Mouse (Mus musculus) intestine, embryonic 14.5 days (tissue): ENCODE results near the gene Snapc4. TPM values are rescaled to one million over a fixed set of nuclear protein-coding genes. Genes with fewer than 3 reads are reported as not detected.
A peak's percentile ranks its signal among the peaks of the same experiment; 100 is the strongest.

Experiments used
- ATAC-seq: fragments of 200-750 bp; cut with Nextera tagmentation; replicated peaks from 2 replicates; pipeline ENCODE4 v1.8.0; 2017; ENCODE audit warnings: low read depth, moderate number of reproducible peaks, moderate TSS enrichment, moderate library complexity; ENCODE audit not compliant: low FRiP score, low TSS enrichment
- DNase-seq: peaks from one replicate; pipeline ENCODE4 v3.0.0-alpha.2; 2018; ENCODE audit warnings: low spot score
- H3K27ac ChIP-seq: fragments of 300-500 bp; sonication (generic); 2 replicates; pipeline ENCODE4 v1.5.1; 2014; ENCODE audit warnings: low read depth, mild to moderate bottlenecking, control low read depth
- H3K27me3 ChIP-seq: fragments of 300-500 bp; sonication (generic); replicated peaks from 2 replicates; pipeline ENCODE4 v1.6.1; 2014; ENCODE audit warnings: low read length, control low read depth; ENCODE audit not compliant: control insufficient read depth, insufficient read depth
- H3K36me3 ChIP-seq: fragments of 300-500 bp; sonication (generic); 2 replicates; pipeline ENCODE4 v1.6.1; 2014; ENCODE audit warnings: low read length, control low read depth; ENCODE audit not compliant: control insufficient read depth, insufficient read depth
- H3K4me1 ChIP-seq: fragments of 300-500 bp; sonication (generic); replicated peaks from 2 replicates; pipeline ENCODE4 v1.6.1; 2014; ENCODE audit warnings: low read length, control low read depth, mixed read lengths; ENCODE audit not compliant: control insufficient read depth, insufficient read depth
- H3K4me2 ChIP-seq: fragments of 300-500 bp; sonication (generic); 2 replicates; pipeline ENCODE4 v1.6.1; 2014; ENCODE audit warnings: low read length
- H3K4me3 ChIP-seq: fragments of 300-500 bp; sonication (generic); 2 replicates; pipeline ENCODE4 v1.5.1; 2014; ENCODE audit warnings: low read depth, low read length, control low read depth, mixed read lengths
- H3K9ac ChIP-seq: fragments of 300-500 bp; sonication (generic); 2 replicates; pipeline ENCODE4 v1.6.1; 2014; ENCODE audit warnings: mild to moderate bottlenecking, low read length
- H3K9me3 ChIP-seq: fragments of 300-500 bp; sonication (generic); 2 replicates; pipeline ENCODE4 v1.6.1; 2016; ENCODE audit warnings: low read length, control low read depth; ENCODE audit not compliant: control insufficient read depth
- WGBS: fragments of 180-500 bp; shearing (Covaris S2); extraction: QIAGEN DNeasy Blood & Tissue Kit; methylation state at CpG from one replicate; pipeline ENCODE4 v1.1.7; 2014; 5-methylcytosine and 5-hydroxymethylcytosine counted together
- polyA plus RNA-seq: library from polyadenylated mRNA; unstranded; fragments of >200 nt; fragmentation: Nextera tagmentation; extraction: Ambion mirVana; gene quantifications from 2 replicates; pipeline ENCODE4 v1.2.1, GENCODE M21; 2014

Snapc4 gene
- polyA plus RNA-seq, 1 experiment from 2014 or later = 31.1 TPM

DNA sequence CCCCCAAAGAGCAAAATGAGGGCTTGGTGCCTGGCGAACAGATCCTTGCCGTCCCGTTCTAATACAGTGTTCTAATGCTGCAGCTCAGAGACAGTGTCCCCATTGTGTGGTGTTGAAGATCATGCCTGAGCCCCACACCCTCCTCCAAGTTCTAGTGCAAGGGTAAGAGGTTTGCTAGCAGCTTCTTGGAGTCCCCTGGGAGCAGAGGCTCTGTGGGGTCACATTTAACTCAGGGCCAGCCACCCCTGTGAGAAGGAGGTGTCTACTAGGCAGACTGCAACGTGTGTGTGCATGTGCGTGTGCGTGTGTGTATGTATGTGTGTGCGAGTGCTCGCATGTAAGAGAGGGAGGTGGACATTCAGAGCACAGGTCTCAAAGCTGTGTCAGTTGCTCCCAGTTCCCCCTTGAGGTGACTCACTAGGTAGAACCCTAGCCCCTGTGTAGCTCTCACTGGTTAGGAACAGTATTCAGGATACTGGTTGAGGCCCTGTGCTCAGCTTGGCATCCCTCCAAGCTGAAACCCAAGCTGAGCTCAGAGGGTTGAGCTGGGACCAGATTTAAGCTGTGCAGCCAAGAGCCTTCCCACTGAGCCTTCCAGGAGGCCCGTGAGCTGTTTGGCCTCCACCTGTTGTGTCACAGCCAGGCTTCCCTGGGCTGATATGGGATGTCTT lies 63.7 kb downstream of the Snapc4 start:
- H3K9me3 ChIP-seq = no peaks in the 10 kb centered on the region
- H3K27me3 ChIP-seq = no peaks in the 10 kb centered on the region
- H3K4me3 ChIP-seq = peak overlapping the region; percentile 85
- DNase-seq (no peak), ATAC-seq (no peak)
- H3K9ac ChIP-seq = peak overlapping the region; percentile 93
- WGBS = 48% methylated on average over 9 of the region's 9 CpGs
- H3K27ac ChIP-seq = peak overlapping the region; percentile 95
- peaks cover 39% of the 10 kb centered on the region for H3K4me1 ChIP-seq
- peak overlapping the region; percentile 96 for H3K4me2 ChIP-seq
- no peaks in the 10 kb centered on the region for H3K36me3 ChIP-seq

DNA sequence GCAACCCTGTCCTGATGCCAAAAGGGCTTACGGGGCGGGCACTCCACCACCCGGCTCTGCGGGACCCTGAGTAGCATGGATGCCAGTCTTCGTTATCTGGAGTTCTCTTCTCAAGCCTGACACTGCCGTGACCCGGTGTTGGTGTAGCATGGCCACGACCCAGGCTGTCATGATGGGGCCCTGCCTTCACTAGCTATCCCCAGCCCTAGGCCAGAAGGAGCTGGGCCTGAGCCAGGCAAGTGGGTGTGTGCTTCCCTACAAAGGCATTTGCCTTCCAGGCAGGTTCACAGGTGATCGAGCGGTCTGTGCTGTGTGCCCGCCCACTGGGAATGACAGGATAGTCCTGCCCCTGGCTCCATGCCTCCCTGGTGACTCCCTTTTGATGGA lies 64.5 kb downstream of the Snapc4 start:
- no peaks in the 10 kb centered on the region for H3K27me3 ChIP-seq
- WGBS = under 1% methylated on average over 11 of the region's 11 CpGs
- peak; percentile 41 for ATAC-seq
- DNase-seq = peak; percentile 84
- H3K9me3 ChIP-seq = no peaks in the 10 kb centered on the region
- H3K4me3 ChIP-seq = peak overlapping the region; percentile 85
- peak overlapping the region; percentile 93 for H3K9ac ChIP-seq
- no peaks in the 10 kb centered on the region for H3K36me3 ChIP-seq
- H3K4me2 ChIP-seq = peak overlapping the region; percentile 96
- peaks cover 39% of the 10 kb centered on the region for H3K4me1 ChIP-seq
- H3K27ac ChIP-seq = peak overlapping the region; percentile 95

DNA sequence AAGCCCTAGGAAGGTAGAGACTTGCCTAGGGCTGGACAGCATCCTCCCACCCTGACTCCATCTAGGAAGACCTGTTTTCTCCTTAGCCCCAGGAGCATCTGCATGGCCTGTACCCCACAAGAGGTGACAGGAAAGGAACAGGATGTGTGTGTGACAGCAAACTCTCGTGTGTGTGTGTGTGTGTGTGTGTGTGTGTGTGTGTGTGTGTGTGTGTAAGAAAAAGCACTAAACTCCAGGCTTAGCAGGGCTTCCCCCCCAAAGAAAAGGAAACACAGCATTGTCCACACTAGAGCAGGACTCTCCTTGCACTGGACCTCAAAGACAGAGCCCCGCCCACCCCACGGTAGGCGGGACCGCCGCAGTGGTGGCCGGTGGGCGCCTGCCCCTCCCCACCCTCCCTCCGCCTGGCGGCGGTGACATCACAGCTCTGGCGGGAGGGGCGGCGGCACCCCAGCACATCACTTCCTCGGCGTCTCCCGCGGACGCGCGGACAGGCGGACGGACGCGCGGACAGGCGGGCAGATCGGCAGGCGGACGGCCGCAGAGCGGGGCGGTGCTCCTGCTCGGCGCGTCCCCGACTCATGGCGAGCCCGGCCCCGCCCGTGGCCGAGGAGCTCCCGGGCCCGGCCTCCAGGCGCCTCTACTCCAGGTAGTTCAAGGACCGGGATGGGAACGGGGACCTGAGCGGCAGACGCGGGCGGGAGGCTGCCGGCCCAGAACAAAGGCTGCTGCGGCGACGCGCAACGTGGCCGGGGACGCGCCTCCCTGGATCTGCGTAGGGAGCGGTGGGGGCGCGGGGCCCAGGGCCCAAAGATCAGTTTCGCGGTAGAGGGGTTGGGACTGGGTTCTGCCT lies 65.2 kb downstream of the Snapc4 start, which contains the start of gene Gpsm1:
Gene Gpsm1 (plus strand): TSS at position 444 of the 853 bp plus-strand sequence.
- peak within 1 kb of the TSS; percentile 85 for H3K4me3 ChIP-seq
- ATAC-seq = peak; percentile 89
- 1% methylated on average over 44 of the region's 66 CpGs for WGBS

GRCm38 (mm10) chr2:26314281-26315071 lies 66.0 kb downstream of the Snapc4 start:
- WGBS = 28% methylated on average over 13 of the region's 13 CpGs
- Histone ChIP-seq H3K27ac (peak overlapping the region; percentile 95), H3K36me3 (no peaks in the 10 kb centered on the region), H3K27me3 (no peaks in the 10 kb centered on the region), H3K4me1 (peaks cover 46% of the 10 kb centered on the region), H3K9me3 (no peaks in the 10 kb centered on the region), H3K9ac (peak overlapping the region; percentile 93; the same call in 1 of the 2 replicates), H3K4me2 (peak overlapping the region; percentile 96), H3K4me3 (peak overlapping the region; percentile 85; the same call in 1 of the 2 replicates)
- no peak for ATAC-seq
- DNase-seq = no peak

More for the DNA sequence above, 65.2 kb downstream of the Snapc4 start, which contains the start of gene Gpsm1:
- peaks cover 39% of the 10 kb centered on the region for H3K4me1 ChIP-seq
- H3K9me3 ChIP-seq = no peaks in the 10 kb centered on the region
- peak within 1 kb of the TSS; percentile 95 for H3K27ac ChIP-seq
- no peaks in the 10 kb centered on the region for H3K27me3 ChIP-seq
- no peaks in the 10 kb centered on the region for H3K36me3 ChIP-seq
- peak; percentile 88 for DNase-seq
- peak within 1 kb of the TSS; percentile 96 for H3K4me2 ChIP-seq
- peak within 1 kb of the TSS; percentile 93 for H3K9ac ChIP-seq

DNA sequence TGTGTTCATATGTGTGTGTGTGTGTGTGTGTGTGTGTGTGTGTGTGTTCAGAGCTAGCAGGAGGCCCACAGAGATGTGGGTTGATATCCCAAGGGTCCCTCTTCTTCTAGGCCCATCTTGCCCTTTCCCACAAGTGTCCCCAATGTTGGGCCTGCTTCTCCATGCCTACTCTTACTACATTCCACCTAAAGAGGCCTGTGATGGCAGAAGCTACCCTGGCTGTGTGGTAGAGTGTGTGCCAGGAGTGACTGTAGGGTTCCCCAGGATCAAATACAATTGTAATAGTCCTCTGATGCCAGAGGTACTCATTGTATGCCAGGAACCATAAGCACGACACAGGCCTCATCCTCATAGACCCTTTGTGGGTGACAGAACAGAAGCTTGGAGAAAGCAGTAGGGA lies 67.1 kb downstream of the Snapc4 start:
- Histone ChIP-seq H3K36me3 (no peaks in the 10 kb centered on the region), H3K4me1 (peaks cover 46% of the 10 kb centered on the region), H3K4me2 (no peak overlapping the region), H3K4me3 (no peak overlapping the region), H3K9ac (no peak overlapping the region), H3K27ac (no peak overlapping the region), H3K9me3 (no peaks in the 10 kb centered on the region), H3K27me3 (no peaks in the 10 kb centered on the region)
- ATAC-seq (no peak), DNase-seq (no peak)
- 90% methylated on average over 1 of the region's 1 CpGs for WGBS

GRCm38 (mm10) chr2:26312812-26313211 lies 67.6 kb downstream of the Snapc4 start:
- H3K36me3 ChIP-seq = no peaks in the 10 kb centered on the region
- H3K4me1 ChIP-seq = peaks cover 40% of the 10 kb centered on the region
- DNase-seq (no peak), ATAC-seq (no peak)
- H3K4me2 ChIP-seq = no peak overlapping the region
- no peak overlapping the region for H3K9ac ChIP-seq
- no peak overlapping the region for H3K4me3 ChIP-seq
- H3K9me3 ChIP-seq = no peaks in the 10 kb centered on the region
- no peak overlapping the region for H3K27ac ChIP-seq
- 54% methylated on average over 2 of the region's 2 CpGs for WGBS
- H3K27me3 ChIP-seq = no peaks in the 10 kb centered on the region

Other genes with a start within 250 kb of the Snapc4 start
- not detected in 2 replicates for gene Lhx3, start 172.4 kb downstream of the Snapc4 start, polyA plus RNA-seq
- gene Qsox2, start 143.1 kb downstream of the Snapc4 start, polyA plus RNA-seq = 23.4 and 24.6 TPM in 2 replicates
- gene Ccdc187, start 86.1 kb downstream of the Snapc4 start, polyA plus RNA-seq = 0.50 and 0.51 TPM in 2 replicates
- 23.4 and 26.7 TPM in 2 replicates for gene Gpsm1, start 65.1 kb downstream of the Snapc4 start, polyA plus RNA-seq
- gene Dnlz, start 28.5 kb downstream of the Snapc4 start, polyA plus RNA-seq = 25.4 and 29.2 TPM in 2 replicates
- gene Card9, start 19.7 kb downstream of the Snapc4 start, polyA plus RNA-seq = 1.0 and 1.1 TPM in 2 replicates
- gene Entr1, start 8.7 kb upstream of the Snapc4 start, polyA plus RNA-seq = 96.2 and 101 TPM in 2 replicates
- 90.2 and 99.7 TPM in 2 replicates for gene Pmpca, start 8.7 kb upstream of the Snapc4 start, polyA plus RNA-seq
- 18.4 and 22.8 TPM in 2 replicates for gene Inpp5e, start 28.6 kb upstream of the Snapc4 start, polyA plus RNA-seq
- gene Sec16a, start 64.6 kb upstream of the Snapc4 start, polyA plus RNA-seq = 33.7 and 39.8 TPM in 2 replicates
- gene Notch1, start 136.0 kb upstream of the Snapc4 start, polyA plus RNA-seq = 21.6 and 24.3 TPM in 2 replicates
- 129 and 135 TPM in 2 replicates for gene Egfl7, start 199.4 kb upstream of the Snapc4 start, polyA plus RNA-seq
- not detected in 2 replicates for gene Gm20532, start 206.0 kb upstream of the Snapc4 start, polyA plus RNA-seq
- 47.5 and 53.8 TPM in 2 replicates for gene Agpat2, start 223.8 kb upstream of the Snapc4 start, polyA plus RNA-seq
- gene Fam69b, start 247.8 kb upstream of the Snapc4 start, polyA plus RNA-seq = 39.7 and 41.3 TPM in 2 replicates